In genomic region chr19:42745084-42745868, GRCm38 (mm10) we compare ENCODE assay signal across 23 mouse cellular contexts. TPM values are rescaled to one million over a fixed set of nuclear protein-coding genes. Genes with fewer than 3 reads are reported as not detected.
A peak's percentile ranks its signal among the peaks of the same experiment; 100 is the strongest.
DNase-seq lines count a peak whose midpoint lies in the region; ATAC-seq and TF ChIP-seq lines count a peak whose summit lies in the region.
"Had no signal": no experiment of that assay in that cellular context is flagged by ENCODE, and none has a peak within 500 bp of the region (broad histone marks: within the 10 kb centered on the region; RNA-seq: fewer than 3 reads in every experiment).

No protein-coding gene starts in this region.

- H3K27ac ChIP-seq in lung, embryonic 14.5 days (ENCODE audit: low read depth): no peak overlapping the region
- 0 out of 2 replicates have a peak overlapping the region, but pooled peaks have one; percentile 56 for H3K27ac ChIP-seq in intestine, embryonic 15.5 days
- peak overlapping the region; percentile 11; the same call in 1 of the 2 replicates for H3K27ac ChIP-seq in liver, postnatal 0 days (ENCODE audit: low read depth)
- H3K27ac ChIP-seq: forebrain, embryonic 13.5 days; hindbrain, embryonic 15.5 days; lung, embryonic 15.5 days; macrophage; neural tube, embryonic 15.5 days; stomach, embryonic 15.5 days had no signal

- no peaks in the 10 kb centered on the region for H3K9me3 ChIP-seq in lung, embryonic 14.5 days (ENCODE audit: low read depth, low read length)
- H3K9me3 ChIP-seq in intestine, embryonic 15.5 days: no peaks in the 10 kb centered on the region
- H3K9me3 ChIP-seq in liver, postnatal 0 days (ENCODE audit: low read length): no peaks in the 10 kb centered on the region
- H3K9me3 ChIP-seq: forebrain, embryonic 13.5 days; G1E; hindbrain, embryonic 15.5 days; lung, embryonic 15.5 days; neural tube, embryonic 15.5 days; stomach, embryonic 15.5 days had no signal

- 49% methylated on average over 9 of the region's 9 CpGs for WGBS in lung, embryonic 14.5 days
- WGBS in intestine, embryonic 15.5 days: 55% methylated on average over 9 of the region's 9 CpGs
- 48% methylated on average over 9 of the region's 9 CpGs for WGBS in liver, postnatal 0 days (ENCODE audit: insufficient replicate concordance)

- no peaks in the 10 kb centered on the region for H3K36me3 ChIP-seq in lung, embryonic 14.5 days (ENCODE audit: insufficient read depth)
- H3K36me3 ChIP-seq in intestine, embryonic 15.5 days: no peaks in the 10 kb centered on the region
- no peaks in the 10 kb centered on the region for H3K36me3 ChIP-seq in liver, postnatal 0 days (replicated peaks; ENCODE audit: insufficient read depth, low read length)
- H3K36me3 ChIP-seq: hindbrain, embryonic 15.5 days; lung, embryonic 15.5 days; neural tube, embryonic 15.5 days; stomach, embryonic 15.5 days had no signal

- peak; percentile 29 for DNase-seq in lung, embryonic 14.5 days
- DNase-seq in lung, adult 18-20 months: no peak
- peak; percentile 58 for DNase-seq in brain, embryonic 14.5 days (ENCODE audit: low read depth)
- no peak for DNase-seq in liver, postnatal 0 days
- no peak for DNase-seq in urinary bladder, postnatal 10 days (ENCODE audit: low spot score)
- no peak for DNase-seq in B cell, adult 2 months
- DNase-seq in embryo, embryonic 11 days: no peak
- DNase-seq: adrenal gland, postnatal 10 days; cerebellum, adult 8-10 months; heart, postnatal 14 days; kidney, adult 9 months; midbrain, embryonic 14.5 days; spleen, adult 18-20 months; thymus, postnatal 25 days had no signal

- H3K4me1 ChIP-seq in lung, embryonic 14.5 days (ENCODE audit: insufficient read depth): peaks cover 8% of the 10 kb centered on the region; the same call in 1 of the 2 replicates
- peaks cover 29% of the 10 kb centered on the region for H3K4me1 ChIP-seq in intestine, embryonic 15.5 days (replicated peaks)
- peaks cover 6% of the 10 kb centered on the region for H3K4me1 ChIP-seq in liver, postnatal 0 days (ENCODE audit: insufficient read depth)

- TF ChIP-seq EP300 in liver, postnatal 0 days (IDR thresholded peaks at IDR 0.05; ENCODE audit: low read depth): 0 out of 2 replicates have a peak, but pooled peaks have one; percentile 53

- TF ChIP-seq POLR2A in brain, embryonic 14.5 days (IDR thresholded peaks at IDR 0.05; ENCODE audit: borderline replicate concordance, extremely low read depth, insufficient read depth, insufficient read length, poor library complexity, severe bottlenecking): no peak

- H3K4me3 ChIP-seq in lung, embryonic 14.5 days (ENCODE audit: low read depth, low read length): no peak overlapping the region
- no peak overlapping the region for H3K4me3 ChIP-seq in intestine, embryonic 15.5 days (replicated peaks)
- no peak overlapping the region for H3K4me3 ChIP-seq in liver, postnatal 0 days (ENCODE audit: low read depth, low read length)
- H3K4me3 ChIP-seq: forebrain, embryonic 13.5 days; hindbrain, embryonic 15.5 days; lung, embryonic 15.5 days; myocyte; neural tube, embryonic 15.5 days; stomach, embryonic 15.5 days had no signal

- H3K4me2 ChIP-seq in lung, embryonic 14.5 days: no peak overlapping the region
- H3K4me2 ChIP-seq in intestine, embryonic 15.5 days (replicated peaks): no peak overlapping the region
- peak overlapping the region; percentile 27; the same call in 1 of the 2 replicates for H3K4me2 ChIP-seq in liver, postnatal 0 days (ENCODE audit: low read depth, low read length)
- H3K4me2 ChIP-seq: forebrain, embryonic 13.5 days; hindbrain, embryonic 15.5 days; lung, embryonic 15.5 days; neural tube, embryonic 15.5 days; stomach, embryonic 15.5 days had no signal

- no peak for TF ChIP-seq CTCF in lung, embryonic 14.5 days (IDR thresholded peaks at IDR 0.05; ENCODE audit: low read depth)
- TF ChIP-seq CTCF in brain, embryonic 14.5 days (IDR thresholded peaks at IDR 0.05; ENCODE audit: borderline replicate concordance, extremely low read depth, insufficient read depth, insufficient read length): no peak
- TF ChIP-seq CTCF in liver, postnatal 0 days (IDR thresholded peaks at IDR 0.05; ENCODE audit: low read depth): no peak

- ATAC-seq in lung, embryonic 14.5 days (ENCODE audit: insufficient read depth): no peak
- ATAC-seq in intestine, embryonic 15.5 days: no peak
- no peak for ATAC-seq in liver, postnatal 0 days

- no peaks in the 10 kb centered on the region for H3K27me3 ChIP-seq in lung, embryonic 14.5 days (ENCODE audit: insufficient read depth, low read length)
- no peaks in the 10 kb centered on the region for H3K27me3 ChIP-seq in intestine, embryonic 15.5 days (replicated peaks)
- H3K27me3 ChIP-seq in liver, postnatal 0 days (ENCODE audit: insufficient read depth, low read length): no peaks in the 10 kb centered on the region
- H3K27me3 ChIP-seq: forebrain, embryonic 13.5 days; lung, embryonic 15.5 days; neural tube, embryonic 15.5 days; stomach, embryonic 15.5 days had no signal

- no peak overlapping the region for H3K9ac ChIP-seq in lung, embryonic 14.5 days
- H3K9ac ChIP-seq in intestine, embryonic 15.5 days: no peak overlapping the region
- no peak overlapping the region for H3K9ac ChIP-seq in liver, postnatal 0 days (replicated peaks)
- H3K9ac ChIP-seq: forebrain, embryonic 13.5 days; hindbrain, embryonic 15.5 days; lung, embryonic 15.5 days; neural tube, embryonic 15.5 days; stomach, embryonic 15.5 days had no signal

RNA-seq across cellular contexts. Expression of gene Pyroxd2, which starts 7.3 kb away (rescaled TPM):
- polyA plus RNA-seq in lung, embryonic 14.5 days (2014; fragmentation: Nextera tagmentation; extraction: Ambion mirVana): 4.2 and 5.0 TPM in 2 replicates
- 2.5 and 3.2 TPM in 2 replicates for polyA plus RNA-seq in brain, embryonic 14.5 days (2012; rRNA removed)
- 5.9 and 6.3 TPM in 2 replicates for polyA plus RNA-seq in intestine, embryonic 15.5 days (2015; fragmentation: Nextera tagmentation; extraction: Ambion mirVana)
- polyA plus RNA-seq in liver, postnatal 0 days (2015; fragmentation: Nextera tagmentation; extraction: Ambion mirVana): 5.8 and 7.5 TPM in 2 replicates

RNA-seq across cellular contexts. Expression of gene Hps1, which starts 34.5 kb away (rescaled TPM):
- 13.7 and 14.8 TPM in 2 replicates for polyA plus RNA-seq in lung, embryonic 14.5 days (2014; fragmentation: Nextera tagmentation; extraction: Ambion mirVana)
- 31.1 and 43.0 TPM in 2 replicates for polyA plus RNA-seq in brain, embryonic 14.5 days (2012; rRNA removed)
- polyA plus RNA-seq in intestine, embryonic 15.5 days (2015; fragmentation: Nextera tagmentation; extraction: Ambion mirVana): 16.7 and 17.0 TPM in 2 replicates
- 4.7 and 5.3 TPM in 2 replicates for polyA plus RNA-seq in liver, postnatal 0 days (2015; fragmentation: Nextera tagmentation; extraction: Ambion mirVana)

Comparison
In these comparisons a context has a peak if more than half of its experiments do, and no peak if none do; other contexts are left out.
1. DNase-seq: peak in lung, embryonic 14.5 days (single experiment) and brain, embryonic 14.5 days (single experiment); none in lung, adult 18-20 months (0 of 2), liver, postnatal 0 days (single experiment), urinary bladder, postnatal 10 days (single experiment), B cell, adult 2 months (0 of 2) and embryo, embryonic 11 days (single experiment).